Mouse (Mus musculus): ENCODE measurements around the gene Pp2d1. TPM values are rescaled to one million over a fixed set of nuclear protein-coding genes. Genes with fewer than 3 reads are reported as not detected.

The Pp2d1 gene
- polyA plus RNA-seq, 1 experiment, result 0.04 TPM

DNA sequence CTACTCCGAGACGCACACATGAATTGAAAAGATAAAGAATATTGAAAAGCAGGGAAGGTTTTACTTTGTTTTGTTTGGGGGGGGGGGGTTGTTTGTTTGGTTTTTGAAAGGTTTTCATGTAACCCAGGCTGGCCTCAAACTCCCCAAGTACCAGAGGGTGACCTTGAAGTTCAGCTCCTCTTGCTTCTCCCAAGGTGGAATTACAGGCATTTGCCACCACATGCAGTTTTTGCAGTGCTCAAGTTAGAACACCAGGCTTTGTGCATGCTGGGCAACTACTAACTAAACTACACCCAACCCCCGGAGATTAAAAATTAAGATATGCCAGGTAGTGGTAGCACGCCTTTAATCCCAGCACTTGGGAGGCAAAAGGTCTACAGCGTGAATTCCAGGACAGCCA is 20.4 kb upstream of the Pp2d1 start:
- H3K4me3 ChIP-seq (ENCODE audit: insufficient read depth, poor library complexity, severe bottlenecking), result no peak overlapping the region
- no peak overlapping the region for H3ac ChIP-seq (ENCODE audit: control insufficient read depth, insufficient read length, low read depth)
- no peaks in the 10 kb centered on the region for H3K27me3 ChIP-seq (ENCODE audit: control insufficient read depth, insufficient read depth, insufficient read length)
- H3K79me3 ChIP-seq (ENCODE audit: low read depth), result no peaks in the 10 kb centered on the region
- no peaks in the 10 kb centered on the region for H3K36me3 ChIP-seq (ENCODE audit: control insufficient read depth, insufficient read depth)
- no peak for TF ChIP-seq MYOG (IDR thresholded peaks at IDR 0.05; ENCODE audit: control insufficient read depth, extremely low read depth, insufficient read length)
- no peaks in the 10 kb centered on the region for H3K79me2 ChIP-seq (ENCODE audit: control insufficient read depth, insufficient read depth)

DNA sequence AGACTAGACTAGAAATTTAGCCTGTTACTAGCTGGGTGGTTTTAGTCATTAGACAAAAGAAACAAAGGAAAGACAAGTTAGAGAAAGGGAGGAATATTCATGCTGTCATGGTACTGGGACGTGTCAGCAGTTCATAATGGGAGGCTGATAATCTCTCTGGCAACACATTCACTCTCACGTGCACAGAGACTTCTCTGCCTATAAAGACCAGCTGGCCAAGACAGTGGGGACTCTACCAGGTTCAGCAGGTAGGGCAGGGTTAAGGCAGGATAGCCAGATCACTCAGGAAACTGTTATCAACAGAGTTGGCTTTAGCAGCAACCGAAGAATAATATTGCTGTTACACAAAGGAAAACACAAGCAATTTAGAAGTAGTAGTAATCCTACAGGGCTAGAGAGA is 18.2 kb upstream of the Pp2d1 start:
- H3K79me3 ChIP-seq (ENCODE audit: low read depth), result no peaks in the 10 kb centered on the region
- H3K79me2 ChIP-seq (ENCODE audit: control insufficient read depth, insufficient read depth), result no peaks in the 10 kb centered on the region
- no peak overlapping the region for H3K4me3 ChIP-seq (ENCODE audit: insufficient read depth, poor library complexity, severe bottlenecking)
- H3K27me3 ChIP-seq (ENCODE audit: control insufficient read depth, insufficient read depth, insufficient read length), result no peaks in the 10 kb centered on the region
- no peaks in the 10 kb centered on the region for H3K36me3 ChIP-seq (ENCODE audit: control insufficient read depth, insufficient read depth)
- no peak overlapping the region for H3ac ChIP-seq (ENCODE audit: control insufficient read depth, insufficient read length, low read depth)
- TF ChIP-seq CEBPB (IDR thresholded peaks at IDR 0.05; ENCODE audit: low read depth) (no peak), MYOD1 (IDR thresholded peaks at IDR 0.05; ENCODE audit: control insufficient read depth, insufficient read length, low read depth) (no peak), MYOG (IDR thresholded peaks at IDR 0.05; ENCODE audit: control insufficient read depth, extremely low read depth, insufficient read length) (no peak), CTCF (IDR thresholded peaks at IDR 0.05; ENCODE audit: control insufficient read depth, insufficient read depth, insufficient read length) (no peak), USF1 (IDR thresholded peaks at IDR 0.05; ENCODE audit: low read depth) (no peak), FOSL1 (IDR thresholded peaks at IDR 0.05; ENCODE audit: insufficient read depth, low read length, poor library complexity, severe bottlenecking) (no peak), MAX (IDR thresholded peaks at IDR 0.05) (no peak)

DNA sequence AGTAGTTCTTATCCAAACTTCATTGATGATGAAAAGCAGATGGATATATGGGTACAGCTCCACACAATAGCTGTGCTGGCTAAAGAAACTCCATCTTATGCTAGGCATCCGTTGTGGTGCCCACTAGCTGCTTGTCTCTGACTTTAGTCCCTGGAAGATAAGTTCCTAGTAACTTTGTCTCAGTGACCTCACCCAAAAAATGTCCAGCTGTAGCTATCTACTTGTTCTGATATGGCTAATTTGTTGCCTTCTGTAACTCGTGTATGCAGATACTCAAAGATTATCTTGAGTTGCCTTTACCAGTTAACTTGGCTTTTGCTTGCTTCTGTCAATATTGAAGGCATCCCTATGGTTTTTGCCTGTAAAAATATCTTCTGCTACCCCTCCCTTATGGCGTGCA is 15.6 kb upstream of the Pp2d1 start:
- Histone ChIP-seq H3K79me3 (ENCODE audit: low read depth) (no peaks in the 10 kb centered on the region), H3K79me2 (ENCODE audit: control insufficient read depth, insufficient read depth) (no peaks in the 10 kb centered on the region), H3K36me3 (ENCODE audit: control insufficient read depth, insufficient read depth) (no peaks in the 10 kb centered on the region), H3ac (ENCODE audit: control insufficient read depth, insufficient read length, low read depth) (no peak overlapping the region), H3K4me3 (ENCODE audit: insufficient read depth, poor library complexity, severe bottlenecking) (no peak overlapping the region), H3K27me3 (ENCODE audit: control insufficient read depth, insufficient read depth, insufficient read length) (no peaks in the 10 kb centered on the region)
- TF ChIP-seq MAX (IDR thresholded peaks at IDR 0.05), result no peak
- TF ChIP-seq CEBPB (IDR thresholded peaks at IDR 0.05; ENCODE audit: low read depth), result no peak
- no peak for TF ChIP-seq USF1 (IDR thresholded peaks at IDR 0.05; ENCODE audit: low read depth)
- no peak for TF ChIP-seq MYOG (IDR thresholded peaks at IDR 0.05; ENCODE audit: control insufficient read depth, extremely low read depth, insufficient read length)
- TF ChIP-seq FOSL1 (IDR thresholded peaks at IDR 0.05; ENCODE audit: insufficient read depth, low read length, poor library complexity, severe bottlenecking), result no peak
- no peak for TF ChIP-seq MYOD1 (IDR thresholded peaks at IDR 0.05; ENCODE audit: control insufficient read depth, insufficient read length, low read depth)

DNA sequence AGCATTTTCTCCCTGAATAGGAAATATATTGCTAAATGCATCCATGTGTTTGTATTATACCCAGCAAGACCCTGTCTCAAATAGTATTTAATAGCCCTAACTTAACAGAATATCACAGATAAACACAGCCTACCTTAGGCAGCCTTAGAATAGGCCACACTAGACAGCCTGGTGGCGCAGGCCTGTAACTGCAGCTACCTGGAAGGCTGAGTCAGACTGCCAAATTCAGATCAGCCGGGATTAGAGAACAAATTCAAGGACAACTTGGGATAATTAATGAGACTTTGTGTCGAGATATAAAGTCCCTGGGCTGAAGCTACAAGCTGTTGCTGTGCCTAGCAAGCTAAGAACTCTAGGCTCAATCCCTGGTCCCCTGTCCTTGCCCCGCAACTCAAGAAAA is 14.8 kb upstream of the Pp2d1 start:
- no peak overlapping the region for H3K4me3 ChIP-seq (ENCODE audit: insufficient read depth, poor library complexity, severe bottlenecking)
- no peaks in the 10 kb centered on the region for H3K79me2 ChIP-seq (ENCODE audit: control insufficient read depth, insufficient read depth)
- no peaks in the 10 kb centered on the region for H3K36me3 ChIP-seq (ENCODE audit: control insufficient read depth, insufficient read depth)
- no peak for TF ChIP-seq MYOG (IDR thresholded peaks at IDR 0.05; ENCODE audit: control insufficient read depth, extremely low read depth, insufficient read length)
- TF ChIP-seq CEBPB (IDR thresholded peaks at IDR 0.05; ENCODE audit: low read depth), result no peak
- no peak for TF ChIP-seq FOSL1 (IDR thresholded peaks at IDR 0.05; ENCODE audit: insufficient read depth, low read length, poor library complexity, severe bottlenecking)
- TF ChIP-seq MAX (IDR thresholded peaks at IDR 0.05), result no peak
- no peak for TF ChIP-seq MYOD1 (IDR thresholded peaks at IDR 0.05; ENCODE audit: control insufficient read depth, insufficient read length, low read depth)
- TF ChIP-seq CTCF (IDR thresholded peaks at IDR 0.05; ENCODE audit: control insufficient read depth, insufficient read depth, insufficient read length), result no peak
- TF ChIP-seq USF1 (IDR thresholded peaks at IDR 0.05; ENCODE audit: low read depth), result no peak
- H3ac ChIP-seq (ENCODE audit: control insufficient read depth, insufficient read length, low read depth), result no peak overlapping the region
- no peaks in the 10 kb centered on the region for H3K79me3 ChIP-seq (ENCODE audit: low read depth)
- no peaks in the 10 kb centered on the region for H3K27me3 ChIP-seq (ENCODE audit: control insufficient read depth, insufficient read depth, insufficient read length)

DNA sequence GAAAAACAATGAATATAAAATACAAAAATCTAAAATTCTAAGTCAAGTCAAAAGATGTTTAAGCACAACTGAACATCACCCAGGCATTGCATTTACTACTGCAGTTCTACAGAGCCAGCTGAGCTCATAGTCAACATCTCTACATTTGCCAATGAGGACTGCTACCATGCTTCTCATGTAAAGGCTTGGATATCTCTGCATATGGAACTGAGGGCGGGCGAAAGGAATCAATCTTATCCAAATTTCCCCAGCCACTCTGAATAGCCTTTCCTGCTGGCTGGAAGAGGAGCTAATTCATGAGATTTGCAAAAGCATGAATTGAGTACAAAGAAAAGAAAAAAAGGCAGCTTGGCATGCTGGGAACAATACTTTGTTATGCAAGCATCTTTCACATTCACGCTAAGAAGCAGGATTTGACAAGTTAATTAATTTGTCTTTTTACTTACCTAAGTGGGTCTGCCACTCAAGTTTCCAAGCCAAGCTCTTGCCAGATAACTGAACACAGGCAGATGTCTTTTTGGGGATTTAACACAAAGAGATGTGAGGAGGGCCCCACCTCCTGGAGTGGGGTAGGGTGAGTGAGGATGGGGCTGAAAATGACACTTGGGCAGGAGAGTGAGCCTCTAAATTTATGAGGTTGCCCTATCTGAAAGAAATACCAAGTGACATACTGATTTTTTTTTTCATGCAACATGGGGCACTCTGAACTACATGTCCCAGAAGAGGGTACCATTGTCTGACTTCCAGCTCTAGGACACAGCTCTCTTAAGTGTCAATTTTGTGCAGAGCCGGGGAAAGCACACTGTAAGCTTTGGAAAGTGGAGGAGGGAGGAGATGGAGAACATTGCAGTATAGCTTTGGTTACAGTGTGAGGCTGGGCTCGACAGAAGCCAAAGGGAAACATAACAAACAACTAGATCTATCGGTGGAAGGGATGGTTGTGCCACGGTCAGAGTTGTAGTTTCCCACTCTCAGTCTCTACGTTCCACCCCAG is 12.4 kb upstream of the Pp2d1 start:
- no peaks in the 10 kb centered on the region for H3K27me3 ChIP-seq (ENCODE audit: control insufficient read depth, insufficient read depth, insufficient read length)
- no peaks in the 10 kb centered on the region for H3K36me3 ChIP-seq (ENCODE audit: control insufficient read depth, insufficient read depth)
- TF ChIP-seq CTCF (IDR thresholded peaks at IDR 0.05; ENCODE audit: control insufficient read depth, insufficient read depth, insufficient read length) (no peak), MYOG (IDR thresholded peaks at IDR 0.05; ENCODE audit: control insufficient read depth, extremely low read depth, insufficient read length) (no peak), CEBPB (IDR thresholded peaks at IDR 0.05; ENCODE audit: low read depth) (no peak), MYOD1 (IDR thresholded peaks at IDR 0.05; ENCODE audit: control insufficient read depth, insufficient read length, low read depth) (no peak), MAX (IDR thresholded peaks at IDR 0.05) (no peak), FOSL1 (IDR thresholded peaks at IDR 0.05; ENCODE audit: insufficient read depth, low read length, poor library complexity, severe bottlenecking) (no peak), USF1 (IDR thresholded peaks at IDR 0.05; ENCODE audit: low read depth) (no peak)
- H3K79me2 ChIP-seq (ENCODE audit: control insufficient read depth, insufficient read depth), result no peaks in the 10 kb centered on the region
- no peak overlapping the region for H3K4me3 ChIP-seq (ENCODE audit: insufficient read depth, poor library complexity, severe bottlenecking)
- H3ac ChIP-seq (ENCODE audit: control insufficient read depth, insufficient read length, low read depth), result no peak overlapping the region
- H3K79me3 ChIP-seq (ENCODE audit: low read depth), result no peaks in the 10 kb centered on the region
